ENCODE assay signal across 11 mouse cellular contexts in genomic region chr5:107177791-107178190, GRCm38 (mm10).
DNase-seq lines count a peak whose midpoint lies in the region; ATAC-seq and TF ChIP-seq lines count a peak whose summit lies in the region.
"Had no signal": no experiment of that assay in that cellular context is flagged by ENCODE, and none has a peak within 500 bp of the region (broad histone marks: within the 10 kb centered on the region; RNA-seq: fewer than 3 reads in every experiment).

No protein-coding gene starts in this region.

- H3K27ac ChIP-seq in heart, adult 2 months = peak overlapping the region; percentile 34
- H3K27ac ChIP-seq in neural tube, embryonic 12.5 days = no peak overlapping the region
- H3K27ac ChIP-seq in neural tube, embryonic 15.5 days (replicated peaks) = no peak overlapping the region
- H3K27ac ChIP-seq in embryonic facial prominence, embryonic 15.5 days (replicated peaks) = peak overlapping the region; percentile 65
- H3K27ac ChIP-seq: limb, embryonic 10.5 days had no signal

- TF ChIP-seq EP300 in heart, adult 2 months (IDR thresholded peaks at IDR 0.05; ENCODE audit: insufficient read depth, low read depth, low read length) = no peak

- WGBS in heart, adult 2 months = 44% methylated on average over 6 of the region's 6 CpGs
- 46% methylated on average over 6 of the region's 6 CpGs for WGBS in neural tube, embryonic 12.5 days
- WGBS in neural tube, embryonic 15.5 days = 43% methylated on average over 6 of the region's 6 CpGs
- 31% methylated on average over 6 of the region's 6 CpGs for WGBS in embryonic facial prominence, embryonic 15.5 days

- peaks cover 14% of the 10 kb centered on the region for H3K4me1 ChIP-seq in heart, adult 2 months (ENCODE audit: control insufficient read depth, insufficient read depth, low read length)
- peaks cover 4% of the 10 kb centered on the region; the same call in 1 of the 2 replicates for H3K4me1 ChIP-seq in neural tube, embryonic 12.5 days
- no peaks in the 10 kb centered on the region for H3K4me1 ChIP-seq in neural tube, embryonic 15.5 days
- peaks cover 32% of the 10 kb centered on the region for H3K4me1 ChIP-seq in embryonic facial prominence, embryonic 15.5 days

- no peak for DNase-seq in heart, adult 2 months
- no peak for DNase-seq in heart, adult 9 months (ENCODE audit: low spot score in 2 of 2)
- peak; percentile 3 for DNase-seq in splenic B cell, adult 2 months (ENCODE audit: low read depth, low spot score)
- DNase-seq in adrenal gland, adult 8-10 months = no peak
- DNase-seq in layer of hippocampus, postnatal 14 days (ENCODE audit: low spot score in 2 of 2) = no peak
- DNase-seq: heart, postnatal 36 days; kidney, postnatal 36 days had no signal

- no peaks in the 10 kb centered on the region; the same call in 1 of the 2 replicates for H3K36me3 ChIP-seq in heart, adult 2 months (ENCODE audit: control insufficient read depth, insufficient read depth, low read length)
- H3K36me3 ChIP-seq in neural tube, embryonic 12.5 days = no peaks in the 10 kb centered on the region
- no peaks in the 10 kb centered on the region for H3K36me3 ChIP-seq in neural tube, embryonic 15.5 days
- H3K36me3 ChIP-seq in embryonic facial prominence, embryonic 15.5 days = no peaks in the 10 kb centered on the region
- no peaks in the 10 kb centered on the region for H3K36me3 ChIP-seq in splenic B cell, adult 2 months (ENCODE audit: control insufficient read depth, insufficient read depth, low read length, poor library complexity, severe bottlenecking)
- H3K36me3 ChIP-seq: limb, embryonic 10.5 days had no signal

- H3K4me3 ChIP-seq in heart, adult 2 months = no peak overlapping the region
- no peak overlapping the region for H3K4me3 ChIP-seq in neural tube, embryonic 12.5 days
- no peak overlapping the region for H3K4me3 ChIP-seq in neural tube, embryonic 15.5 days (replicated peaks)
- H3K4me3 ChIP-seq in embryonic facial prominence, embryonic 15.5 days (replicated peaks) = no peak overlapping the region
- H3K4me3 ChIP-seq: limb, embryonic 10.5 days had no signal

- H3K9me3 ChIP-seq in neural tube, embryonic 12.5 days = no peaks in the 10 kb centered on the region
- no peaks in the 10 kb centered on the region for H3K9me3 ChIP-seq in neural tube, embryonic 15.5 days (replicated peaks)
- no peaks in the 10 kb centered on the region for H3K9me3 ChIP-seq in embryonic facial prominence, embryonic 15.5 days (replicated peaks)
- H3K9me3 ChIP-seq: limb, embryonic 10.5 days had no signal

- peak; percentile 48; the same call in 1 of the 2 replicates for ATAC-seq in neural tube, embryonic 12.5 days (ENCODE audit: low FRiP score, low read depth)
- no peak for ATAC-seq in neural tube, embryonic 15.5 days (ENCODE audit: low FRiP score)
- no peak for ATAC-seq in embryonic facial prominence, embryonic 15.5 days (ENCODE audit: insufficient number of reproducible peaks, low FRiP score, low TSS enrichment, low read depth)

- TF ChIP-seq POLR2A in heart, adult 2 months (IDR thresholded peaks at IDR 0.05; ENCODE audit: insufficient read depth, low read depth, low read length) = no peak

- no peaks in the 10 kb centered on the region for H3K27me3 ChIP-seq in heart, adult 2 months (ENCODE audit: control insufficient read depth, insufficient read depth, low read length)
- H3K27me3 ChIP-seq in neural tube, embryonic 12.5 days (replicated peaks) = no peaks in the 10 kb centered on the region
- H3K27me3 ChIP-seq in neural tube, embryonic 15.5 days (replicated peaks) = no peaks in the 10 kb centered on the region
- H3K27me3 ChIP-seq in embryonic facial prominence, embryonic 15.5 days = no peaks in the 10 kb centered on the region
- H3K27me3 ChIP-seq in splenic B cell, adult 2 months (ENCODE audit: control insufficient read depth, insufficient read depth, low read length, poor library complexity, severe bottlenecking) = no peaks in the 10 kb centered on the region

- no peak overlapping the region for H3K4me2 ChIP-seq in neural tube, embryonic 12.5 days (replicated peaks)
- H3K4me2 ChIP-seq in neural tube, embryonic 15.5 days = no peak overlapping the region
- H3K4me2 ChIP-seq in embryonic facial prominence, embryonic 15.5 days (replicated peaks) = no peak overlapping the region

- intact Hi-C loops in heart, adult 2 months (cut with DNase I) = no loop called here

- H3K9ac ChIP-seq in heart, adult 2 months (ENCODE audit: low read depth, low read length) = no peak overlapping the region
- H3K9ac ChIP-seq in neural tube, embryonic 12.5 days = no peak overlapping the region
- no peak overlapping the region for H3K9ac ChIP-seq in neural tube, embryonic 15.5 days (replicated peaks)
- no peak overlapping the region for H3K9ac ChIP-seq in embryonic facial prominence, embryonic 15.5 days

- TF ChIP-seq CTCF in heart, adult 2 months (IDR thresholded peaks at IDR 0.05) = no peak

- 0 out of 2 replicates have a peak, but pooled peaks cover 2% of the 10 kb centered on the region for H3K79me2 ChIP-seq in heart, adult 2 months (replicated peaks; ENCODE audit: control insufficient read depth, insufficient read depth, low read length)

Comparison
In these comparisons a context has a peak if more than half of its experiments do, and no peak if none do; other contexts are left out.
1. H3K27ac ChIP-seq: peak in heart, adult 2 months (single experiment) and embryonic facial prominence, embryonic 15.5 days (single experiment); none in neural tube, embryonic 12.5 days (single experiment) and neural tube, embryonic 15.5 days (single experiment).